Mouse (Mus musculus) heart, embryonic 10.5 days (tissue): ENCODE data around the gene Ehmt2. TPM values are rescaled to one million over a fixed set of nuclear protein-coding genes. Genes with fewer than 3 reads are reported as not detected.
A peak's percentile ranks its signal among the peaks of the same experiment; 100 is the strongest.
"Not testable (repeated sequence)": the region's sequence is repeated elsewhere in the genome, so short reads cannot be mapped to it uniquely, and the experiment has no call there.

Source experiments
- DNase-seq: peaks from one replicate; pipeline ENCODE4 v3.0.0-alpha.2; 2017; ENCODE audit warnings: low spot score
- H3K27ac ChIP-seq: fragments of 300-500 bp; sonication (generic); 2 replicates; pipeline ENCODE4 v1.5.1; 2016; ENCODE audit warnings: mild to moderate bottlenecking
- H3K27me3 ChIP-seq: fragments of 300-500 bp; sonication (generic); 2 replicates; pipeline ENCODE4 v1.6.1; 2016; ENCODE audit warnings: mild to moderate bottlenecking; ENCODE audit not compliant: poor library complexity, insufficient read depth, severe bottlenecking
- H3K36me3 ChIP-seq: fragments of 300-500 bp; sonication (generic); 2 replicates; pipeline ENCODE4 v1.6.1; 2016; ENCODE audit warnings: mild to moderate bottlenecking, moderate library complexity
- H3K4me1 ChIP-seq: fragments of 300-500 bp; sonication (generic); 2 replicates; pipeline ENCODE4 v1.6.1; 2016; ENCODE audit warnings: mild to moderate bottlenecking
- H3K4me3 ChIP-seq: fragments of 300-500 bp; sonication (generic); 2 replicates; pipeline ENCODE4 v1.5.1; 2016; ENCODE audit warnings: mild to moderate bottlenecking, moderate library complexity
- H3K9me3 ChIP-seq: fragments of 300-500 bp; sonication (generic); 2 replicates; pipeline ENCODE4 v1.6.1; 2016; ENCODE audit warnings: mild to moderate bottlenecking, moderate library complexity
- WGBS: fragments of 180-500 bp; shearing (Covaris S2); methylation state at CpG from one replicate; pipeline ENCODE4 v1.1.7; 2016; 5-methylcytosine and 5-hydroxymethylcytosine counted together
- polyA plus RNA-seq: library from polyadenylated mRNA; unstranded; fragments of >200 nt; fragmentation: Nextera tagmentation; extraction: Ambion mirVana; gene quantifications from 2 replicates; pipeline ENCODE4 v1.2.1, GENCODE M21; 2016

Ehmt2 gene
- polyA plus RNA-seq, 1 experiment from 2014 or later, result 66.0 TPM

- Histone ChIP-seq H3K4me3 (peak overlapping the region; percentile 96), H3K27ac (peak overlapping the region; percentile 99), H3K27me3 (no peaks in the 10 kb centered on the region), H3K4me1 (peaks cover 46% of the 10 kb centered on the region), H3K36me3 (peaks cover 12% of the 10 kb centered on the region), H3K9me3 (no peaks in the 10 kb centered on the region)
- DNase-seq, result no peak
- WGBS, result 97% methylated on average over 15 of the region's 15 CpGs
Measured at GRCm38 (mm10) chr17:34895724-34896123, 2.5 kb upstream of the Ehmt2 start.

- Histone ChIP-seq H3K27ac (peak overlapping the region; percentile 13; the same call in 1 of the 2 replicates), H3K9me3 (no peaks in the 10 kb centered on the region), H3K4me3 (peak overlapping the region; percentile 96), H3K4me1 (peaks cover 46% of the 10 kb centered on the region), H3K27me3 (no peaks in the 10 kb centered on the region), H3K36me3 (peaks cover 14% of the 10 kb centered on the region)
- WGBS, result 85% methylated on average over 17 of the region's 17 CpGs
- DNase-seq, result no peak
Measured at GRCm38 (mm10) chr17:34896366-34896765, 1.9 kb upstream of the Ehmt2 start.

- Histone ChIP-seq H3K9me3 (no peaks in the 10 kb centered on the region), H3K4me3 (peak overlapping the region; percentile 99), H3K4me1 (peaks cover 46% of the 10 kb centered on the region), H3K27me3 (no peaks in the 10 kb centered on the region), H3K27ac (peak overlapping the region; percentile 99), H3K36me3 (peaks cover 24% of the 10 kb centered on the region)
- DNase-seq, result no peak
- WGBS, result 14% methylated on average over 10 of the region's 10 CpGs
Measured at GRCm38 (mm10) chr17:34897373-34898159, 703 bp upstream of the Ehmt2 start.

GRCm38 (mm10) chr17:34898706-34899052 lies 410 bp downstream of the Ehmt2 start:
- no peak for DNase-seq
- H3K9me3 ChIP-seq, result no peaks in the 10 kb centered on the region
- H3K27ac ChIP-seq, result peak overlapping the region; percentile 99
- H3K4me3 ChIP-seq, result peak overlapping the region; percentile 99
- H3K4me1 ChIP-seq, result peaks cover 43% of the 10 kb centered on the region
- H3K27me3 ChIP-seq, result no peaks in the 10 kb centered on the region
- peaks cover 35% of the 10 kb centered on the region for H3K36me3 ChIP-seq
- WGBS, result 1% methylated on average over 30 of the region's 47 CpGs

- Histone ChIP-seq H3K36me3 (peaks cover 41% of the 10 kb centered on the region), H3K27me3 (no peaks in the 10 kb centered on the region), H3K4me1 (peaks cover 38% of the 10 kb centered on the region), H3K4me3 (peak overlapping the region; percentile 99), H3K27ac (peak overlapping the region; percentile 99), H3K9me3 (no peaks in the 10 kb centered on the region)
- DNase-seq, result peak; percentile 78
- WGBS, result under 1% methylated on average over 37 of the region's 45 CpGs
Measured at GRCm38 (mm10) chr17:34899053-34899889, 1.0 kb downstream of the Ehmt2 start.

GRCm38 (mm10) chr17:34899890-34900243 lies 1.6 kb downstream of the Ehmt2 start:
- Histone ChIP-seq H3K27me3 (no peaks in the 10 kb centered on the region), H3K4me3 (peak overlapping the region; percentile 99), H3K9me3 (no peaks in the 10 kb centered on the region), H3K36me3 (peaks cover 47% of the 10 kb centered on the region), H3K27ac (peak overlapping the region; percentile 99), H3K4me1 (peaks cover 35% of the 10 kb centered on the region)
- 9% methylated on average over 5 of the region's 5 CpGs for WGBS
- no peak for DNase-seq

- Histone ChIP-seq H3K4me1 (peaks cover 26% of the 10 kb centered on the region), H3K36me3 (peaks cover 52% of the 10 kb centered on the region)
- DNase-seq, H3K4me3 ChIP-seq, H3K9me3 ChIP-seq, H3K27me3 ChIP-seq, H3K27ac ChIP-seq: not testable (repeated sequence)
Measured at GRCm38 (mm10) chr17:34900826-34901225, 2.6 kb downstream of the Ehmt2 start.

GRCm38 (mm10) chr17:34901948-34902347 lies 3.7 kb downstream of the Ehmt2 start:
- 93% methylated on average over 9 of the region's 10 CpGs for WGBS
- Histone ChIP-seq H3K4me1 (peaks cover 14% of the 10 kb centered on the region), H3K36me3 (peaks cover 55% of the 10 kb centered on the region)
- not testable (repeated sequence) for H3K27me3 ChIP-seq, H3K4me3 ChIP-seq, H3K9me3 ChIP-seq, DNase-seq, H3K27ac ChIP-seq

GRCm38 (mm10) chr17:34902895-34903294 lies 4.6 kb downstream of the Ehmt2 start:
- DNase-seq, result no peak
- H3K27me3 ChIP-seq, result no peaks in the 10 kb centered on the region
- peaks cover 6% of the 10 kb centered on the region for H3K4me1 ChIP-seq
- no peak overlapping the region for H3K4me3 ChIP-seq
- H3K9me3 ChIP-seq, result no peaks in the 10 kb centered on the region
- 88% methylated on average over 9 of the region's 9 CpGs for WGBS
- H3K27ac ChIP-seq, result no peak overlapping the region
- peaks cover 65% of the 10 kb centered on the region for H3K36me3 ChIP-seq

GRCm38 (mm10) chr17:34910982-34911381 lies 12.7 kb downstream of the Ehmt2 start:
- H3K4me3 ChIP-seq, result no peak overlapping the region

GRCm38 (mm10) chr17:34911945-34912351 lies 13.7 kb downstream of the Ehmt2 start:
- H3K27me3 ChIP-seq, result no peaks in the 10 kb centered on the region
- no peak overlapping the region for H3K4me3 ChIP-seq
- H3K9me3 ChIP-seq, result no peaks in the 10 kb centered on the region
- 49% methylated on average over 5 of the region's 5 CpGs for WGBS
- DNase-seq, result no peak
- H3K36me3 ChIP-seq, result peaks cover 69% of the 10 kb centered on the region
- no peak overlapping the region for H3K27ac ChIP-seq
- peaks cover 18% of the 10 kb centered on the region for H3K4me1 ChIP-seq

More at GRCm38 (mm10) chr17:34910982-34911381, 12.7 kb downstream of the Ehmt2 start:
- H3K27me3 ChIP-seq, result no peaks in the 10 kb centered on the region
- H3K27ac ChIP-seq, result no peak overlapping the region
- H3K4me1 ChIP-seq, result peaks cover 18% of the 10 kb centered on the region
- WGBS, result 92% methylated on average over 10 of the region's 10 CpGs
- no peaks in the 10 kb centered on the region for H3K9me3 ChIP-seq
- H3K36me3 ChIP-seq, result peaks cover 78% of the 10 kb centered on the region
- no peak for DNase-seq

- 0 out of 2 replicates have a peak within 1 kb of the TSS, but pooled peaks have one; percentile 2 for H3K27ac ChIP-seq
- DNase-seq, result no peak
- H3K27me3 ChIP-seq, result no peaks in the 10 kb centered on the region
- no peak within 1 kb of the TSS; the same call in 1 of the 2 replicates for H3K4me3 ChIP-seq
- no peaks in the 10 kb centered on the region for H3K9me3 ChIP-seq
- H3K4me1 ChIP-seq, result peaks cover 23% of the 10 kb centered on the region
- 38% methylated on average over 18 of the region's 18 CpGs for WGBS
- peaks cover 47% of the 10 kb centered on the region for H3K36me3 ChIP-seq
Measured at GRCm38 (mm10) chr17:34913930-34914665, 15.8 kb downstream of the Ehmt2 start, which contains the start of gene Slc44a4. TSS of gene Slc44a4 (plus strand) at chr17:34914466.
